In genomic region chr13:85189644-85190121, GRCm38 (mm10) we compare ENCODE assay signal across 8 mouse cellular contexts. TPM values are rescaled to one million over a fixed set of nuclear protein-coding genes. Genes with fewer than 3 reads are reported as not detected.
DNase-seq lines count a peak whose midpoint lies in the region; ATAC-seq lines count a peak whose summit lies in the region.

No protein-coding gene starts in this region.

- H3K27ac ChIP-seq in hindbrain, embryonic 15.5 days (replicated peaks): peak overlapping the region; percentile 83

- peaks cover 18% of the 10 kb centered on the region for H3K36me3 ChIP-seq in hindbrain, embryonic 15.5 days

- H3K9ac ChIP-seq in hindbrain, embryonic 15.5 days: peak overlapping the region; percentile 68

- no peaks in the 10 kb centered on the region for H3K27me3 ChIP-seq in hindbrain, embryonic 15.5 days

- peak overlapping the region; percentile 64 for H3K4me2 ChIP-seq in hindbrain, embryonic 15.5 days

- peak overlapping the region; percentile 77 for H3K4me3 ChIP-seq in hindbrain, embryonic 15.5 days

- no peak for DNase-seq in frontal cortex, postnatal 14 days (ENCODE audit: low spot score in 2 of 2)
- peak; percentile 79 for DNase-seq in 416B (ENCODE audit: low read depth)
- peak; percentile 37 for DNase-seq in c-Kit-positive CD71-positive TER-119-positive erythroid progenitor cells, embryonic 14.5 days (ENCODE audit: low spot score)
- peak; percentile 35 for DNase-seq in lung, postnatal 14 days
- DNase-seq in telencephalon, adult 2 months (ENCODE audit: low read depth, low spot score): peak; percentile 8
- DNase-seq in layer of hippocampus, postnatal 10 days (ENCODE audit: low spot score in 2 of 2): no peak

- ATAC-seq in frontal cortex, adult (ENCODE audit: low TSS enrichment): peak; percentile 81
- ATAC-seq in hindbrain, embryonic 15.5 days (ENCODE audit: low FRiP score, low read depth): peak; percentile 91

- peaks cover 14% of the 10 kb centered on the region for H3K4me1 ChIP-seq in hindbrain, embryonic 15.5 days (replicated peaks)

- H3K9me3 ChIP-seq in hindbrain, embryonic 15.5 days: no peaks in the 10 kb centered on the region

- WGBS in hindbrain, embryonic 15.5 days: 2% methylated on average over 17 of the region's 17 CpGs

RNA-seq across cellular contexts. Expression of gene Ccnh, which starts 0.5 kb away (rescaled TPM):
- polyA plus RNA-seq in hindbrain, embryonic 15.5 days (2015; fragmentation: Nextera tagmentation; extraction: Ambion mirVana): 87.9 and 88.4 TPM in 2 replicates
- 10 to 100 TPM; 63.4 to 67.3 TPM for total RNA-seq in layer of hippocampus, postnatal 10 days (2021)

Comparison
In these comparisons a context has a peak if more than half of its experiments do, and no peak if none do; other contexts are left out.
1. DNase-seq: peak in 416B (single experiment), c-Kit-positive CD71-positive TER-119-positive erythroid progenitor cells, embryonic 14.5 days (single experiment), lung, postnatal 14 days (single experiment) and telencephalon, adult 2 months (single experiment); none in frontal cortex, postnatal 14 days (0 of 2) and layer of hippocampus, postnatal 10 days (0 of 2).